Mouse (Mus musculus) left cerebral cortex, adult 9 months (tissue): ENCODE measurements around the gene Armh4.
"Not testable (repeated sequence)": the region's sequence is repeated elsewhere in the genome, so short reads cannot be mapped to it uniquely, and the experiment has no call there.

ENCODE experiments used
- DNase-seq, 2 experiments: peaks; one replicate each; pipeline ENCODE4 v3.0.0; 2022; ENCODE audit warnings: low spot score in 2 of 2

The Armh4 gene

GRCm38 (mm10) chr14:49782715-49783531 lies at the start of gene Armh4:
Armh4 (minus strand) TSS chr14:49783383.
- peak; percentile 76 to 91 for DNase-seq

- DNase-seq, result no peak
Observed at GRCm38 (mm10) chr14:49829192-49830171, 46.3 kb upstream of the Armh4 start.

GRCm38 (mm10) chr14:49819721-49820440 lies 36.7 kb upstream of the Armh4 start:
- not testable (repeated sequence) for DNase-seq

- not testable (repeated sequence) for DNase-seq
Observed at GRCm38 (mm10) chr14:49818713-49819208, 35.6 kb upstream of the Armh4 start.

- not testable (repeated sequence) for DNase-seq
Observed at GRCm38 (mm10) chr14:49812966-49813365, 29.8 kb upstream of the Armh4 start.

GRCm38 (mm10) chr14:49805051-49805450 lies 21.9 kb upstream of the Armh4 start:
- not testable (repeated sequence) for DNase-seq

- DNase-seq, result peak in 1 of 2 experiments; percentile 30
Observed at GRCm38 (mm10) chr14:49801444-49801843, 18.3 kb upstream of the Armh4 start.

- no peak for DNase-seq
Observed at GRCm38 (mm10) chr14:49793948-49794347, 10.8 kb upstream of the Armh4 start.

- DNase-seq, result no peak
Observed at GRCm38 (mm10) chr14:49790542-49790941, 7.4 kb upstream of the Armh4 start.

- peak in 1 of 2 experiments; percentile 68 for DNase-seq
Observed at GRCm38 (mm10) chr14:49785793-49786192, 2.6 kb upstream of the Armh4 start.

- DNase-seq, result no peak
Observed at GRCm38 (mm10) chr14:49783866-49784265, 683 bp upstream of the Armh4 start.

GRCm38 (mm10) chr14:49780416-49780815 lies 2.8 kb downstream of the Armh4 start:
- no peak for DNase-seq

- not testable (repeated sequence) for DNase-seq
Observed at GRCm38 (mm10) chr14:49777539-49777938, 5.6 kb downstream of the Armh4 start.

GRCm38 (mm10) chr14:49771746-49772145 lies 11.4 kb downstream of the Armh4 start:
- DNase-seq, result no peak

- DNase-seq, result no peak
Observed at GRCm38 (mm10) chr14:49766601-49767000, 16.6 kb downstream of the Armh4 start.

- no peak for DNase-seq
Observed at GRCm38 (mm10) chr14:49755845-49756244, 27.3 kb downstream of the Armh4 start.

- no peak for DNase-seq
Observed at GRCm38 (mm10) chr14:49752614-49753013, 30.6 kb downstream of the Armh4 start.

GRCm38 (mm10) chr14:49745874-49746273 lies 37.3 kb downstream of the Armh4 start:
- DNase-seq, result no peak

GRCm38 (mm10) chr14:49743946-49744526 lies 39.1 kb downstream of the Armh4 start:
- DNase-seq, result peak in 1 of 2 experiments; percentile 11

GRCm38 (mm10) chr14:49739328-49739727 lies 43.9 kb downstream of the Armh4 start:
- DNase-seq, result no peak
